11 mouse cellular contexts compared by ENCODE assay signal in genomic region chr8:75215046-75215445, GRCm38 (mm10). TPM values are rescaled to one million over a fixed set of nuclear protein-coding genes. Genes with fewer than 3 reads are reported as not detected.
A peak's percentile ranks its signal among the peaks of the same experiment; 100 is the strongest.
DNase-seq lines count a peak whose midpoint lies in the region.
"Had no signal": no experiment of that assay in that cellular context is flagged by ENCODE, and none has a peak within 500 bp of the region (broad histone marks: within the 10 kb centered on the region; RNA-seq: fewer than 3 reads in every experiment).

No protein-coding gene starts in this region.

- intact Hi-C loops in heart, postnatal 10 days (cut with DNase I): loop anchor here (5.0 kb wide), 1 partner anchor 143 kb away; no protein-coding TSS in a partner anchor

- peaks cover 18% of the 10 kb centered on the region for H3K4me1 ChIP-seq in heart, embryonic 10.5 days

- no peak overlapping the region for H3K27ac ChIP-seq in heart, embryonic 10.5 days
- H3K27ac ChIP-seq: liver, embryonic 13.5 days had no signal

- no peaks in the 10 kb centered on the region for H3K36me3 ChIP-seq in heart, embryonic 10.5 days
- H3K36me3 ChIP-seq: liver, embryonic 13.5 days had no signal

- peaks cover 86% of the 10 kb centered on the region for H3K27me3 ChIP-seq in heart, embryonic 10.5 days (ENCODE audit: insufficient read depth, poor library complexity, severe bottlenecking)

- 41% methylated on average over 1 of the region's 1 CpGs for WGBS in heart, embryonic 10.5 days

- H3K9me3 ChIP-seq in heart, embryonic 10.5 days: no peaks in the 10 kb centered on the region
- H3K9me3 ChIP-seq: liver, embryonic 13.5 days; megakaryocyte, embryonic 14.5 days had no signal

- peak; percentile 48 to 57 for DNase-seq in heart, postnatal 10 days
- DNase-seq in heart, embryonic 10.5 days (ENCODE audit: low spot score): no peak
- peak; percentile 62 to 73 for DNase-seq in right cerebral cortex, postnatal 10 days (ENCODE audit: low spot score in 2 of 2)
- DNase-seq in right cerebral cortex, postnatal 36 days (ENCODE audit: low spot score in 2 of 2): no peak
- DNase-seq in cerebellum, adult 9-11 months: peak; percentile 67
- peak; percentile 39 for DNase-seq in right cerebral cortex, postnatal 25 days
- no peak for DNase-seq in spleen, postnatal 10 days (ENCODE audit: low spot score in 2 of 2)
- DNase-seq: kidney, adult 11 months; liver, embryonic 13.5 days had no signal

- H3K4me3 ChIP-seq in heart, embryonic 10.5 days: no peak overlapping the region
- H3K4me3 ChIP-seq: erythroblast, embryonic 14.5 days; liver, embryonic 13.5 days; megakaryocyte, embryonic 14.5 days had no signal

RNA-seq across cellular contexts. Expression of gene Rasd2, which starts 1.3 kb away (rescaled TPM):
- 1 to 10 TPM; 2.4 to 3.5 TPM for total RNA-seq in heart, postnatal 10 days (2021)
- polyA plus RNA-seq in heart, embryonic 10.5 days (2016; fragmentation: Nextera tagmentation; extraction: Ambion mirVana): 0.05 and 0.15 TPM in 2 replicates
- polyA plus RNA-seq: erythroblast, embryonic 14.5 days; liver, embryonic 13.5 days had no signal

Comparison
In these comparisons a context has a peak if more than half of its experiments do, and no peak if none do; other contexts are left out.
1. DNase-seq: peak in heart, postnatal 10 days (2 of 2), right cerebral cortex, postnatal 10 days (2 of 2), cerebellum, adult 9-11 months (single experiment) and right cerebral cortex, postnatal 25 days (single experiment); none in heart, embryonic 10.5 days (single experiment), right cerebral cortex, postnatal 36 days (0 of 2) and spleen, postnatal 10 days (0 of 2).